Mouse (Mus musculus) heart, embryonic 14.5 days (tissue): ENCODE results near the gene Atp2c2. TPM values are rescaled to one million over a fixed set of nuclear protein-coding genes. Genes with fewer than 3 reads are reported as not detected.

Source experiments
- polyA plus RNA-seq: library from polyadenylated mRNA; unstranded; fragments of >200 nt; fragmentation: Nextera tagmentation; extraction: Ambion mirVana; gene quantifications from 2 replicates; pipeline ENCODE4 v1.2.1, GENCODE M21; 2014

Gene Atp2c2
- polyA plus RNA-seq, 1 experiment from 2014 or later = 0.43 TPM

Other genes with a start within 250 kb of the Atp2c2 start
- not detected in 2 replicates for gene Slc38a8, start 198.3 kb upstream of the Atp2c2 start, polyA plus RNA-seq
- gene Mbtps1, start 141.3 kb upstream of the Atp2c2 start, polyA plus RNA-seq = 62.5 and 64.8 TPM in 2 replicates
- gene Hsdl1, start 124.8 kb upstream of the Atp2c2 start, polyA plus RNA-seq = 34.7 and 40.8 TPM in 2 replicates
- gene Dnaaf1, start 124.8 kb upstream of the Atp2c2 start, polyA plus RNA-seq = 0.28 TPM in 1 of 2 replicates, not detected in the other
- gene Taf1c, start 94.8 kb upstream of the Atp2c2 start, polyA plus RNA-seq = 5.4 and 6.2 TPM in 2 replicates
- not detected in 2 replicates for gene Adad2, start 87.3 kb upstream of the Atp2c2 start, polyA plus RNA-seq
- 0.11 TPM in 1 of 2 replicates, not detected in the other for gene Kcng4, start 64.3 kb upstream of the Atp2c2 start, polyA plus RNA-seq
- 4.7 and 6.8 TPM in 2 replicates for gene Wfdc1, start 33.6 kb upstream of the Atp2c2 start, polyA plus RNA-seq
- gene Tldc1, start 78.4 kb downstream of the Atp2c2 start, polyA plus RNA-seq = 11.1 and 11.4 TPM in 2 replicates
- gene Cotl1, start 140.5 kb downstream of the Atp2c2 start, polyA plus RNA-seq = 55.1 and 75.9 TPM in 2 replicates
- 8.8 and 10.6 TPM in 2 replicates for gene Klhl36, start 162.3 kb downstream of the Atp2c2 start, polyA plus RNA-seq
- gene Usp10, start 210.4 kb downstream of the Atp2c2 start, polyA plus RNA-seq = 66.9 and 68.0 TPM in 2 replicates
- not detected in 2 replicates for gene Gm20388, start 210.8 kb downstream of the Atp2c2 start, polyA plus RNA-seq